Mouse (Mus musculus) neural tube, embryonic 14.5 days (tissue): Measurements from ENCODE around the gene Npas3. TPM values are rescaled to one million over a fixed set of nuclear protein-coding genes. Genes with fewer than 3 reads are reported as not detected.
A peak's percentile ranks its signal among the peaks of the same experiment; 100 is the strongest.

Source experiments
- ATAC-seq: fragments of 200-750 bp; cut with Nextera tagmentation; 2 replicates; pipeline ENCODE4 v1.8.0; 2017; ENCODE audit warnings: low read depth, mild to moderate bottlenecking, moderate TSS enrichment, moderate library complexity
- H3K27ac ChIP-seq: fragments of 300-500 bp; sonication (generic); 2 replicates; pipeline ENCODE4 v1.5.1; 2014; ENCODE audit warnings: low read depth, mild to moderate bottlenecking, control low read depth, low read length, moderate library complexity, mixed read lengths
- H3K27me3 ChIP-seq: fragments of 300-500 bp; sonication (generic); 2 replicates; pipeline ENCODE4 v1.6.1; 2014; ENCODE audit warnings: low read length; ENCODE audit not compliant: control insufficient read depth, insufficient read depth
- H3K36me3 ChIP-seq: fragments of 300-500 bp; sonication (generic); 2 replicates; pipeline ENCODE4 v1.6.1; 2014; ENCODE audit warnings: low read length, mixed read lengths; ENCODE audit not compliant: control insufficient read depth, insufficient read depth
- H3K4me1 ChIP-seq: fragments of 300-500 bp; sonication (generic); 2 replicates; pipeline ENCODE4 v1.6.1; 2014; ENCODE audit warnings: low read length; ENCODE audit not compliant: control insufficient read depth, insufficient read depth
- H3K4me2 ChIP-seq: fragments of 300-500 bp; sonication (generic); 2 replicates; pipeline ENCODE4 v1.6.1; 2014; ENCODE audit warnings: mild to moderate bottlenecking, low read depth, low read length, control low read depth
- H3K4me3 ChIP-seq: fragments of 300-500 bp; sonication (generic); 2 replicates; pipeline ENCODE4 v1.5.1; 2014; ENCODE audit warnings: low read depth, low read length, control low read depth, mixed read lengths
- H3K9ac ChIP-seq: fragments of 300-500 bp; sonication (generic); replicated peaks from 2 replicates; pipeline ENCODE4 v1.6.1; 2014; ENCODE audit warnings: low read depth, mild to moderate bottlenecking, control low read depth, low read length, mixed read lengths
- H3K9me3 ChIP-seq: fragments of 300-500 bp; sonication (generic); 2 replicates; pipeline ENCODE4 v1.6.1; 2016; ENCODE audit warnings: low read length; ENCODE audit not compliant: control insufficient read depth
- WGBS: fragments of 180-500 bp; shearing (Covaris S2); extraction: QIAGEN DNeasy Blood & Tissue Kit; methylation state at CpG from one replicate; pipeline ENCODE4 v1.1.7; 2014; 5-methylcytosine and 5-hydroxymethylcytosine counted together
- polyA plus RNA-seq: library from polyadenylated mRNA; unstranded; fragments of >200 nt; fragmentation: Nextera tagmentation; extraction: Ambion mirVana; gene quantifications from 2 replicates; pipeline ENCODE4 v1.2.1, GENCODE M21; 2014

Gene Npas3
- polyA plus RNA-seq, 1 experiment from 2014 or later: 29.1 TPM

DNA sequence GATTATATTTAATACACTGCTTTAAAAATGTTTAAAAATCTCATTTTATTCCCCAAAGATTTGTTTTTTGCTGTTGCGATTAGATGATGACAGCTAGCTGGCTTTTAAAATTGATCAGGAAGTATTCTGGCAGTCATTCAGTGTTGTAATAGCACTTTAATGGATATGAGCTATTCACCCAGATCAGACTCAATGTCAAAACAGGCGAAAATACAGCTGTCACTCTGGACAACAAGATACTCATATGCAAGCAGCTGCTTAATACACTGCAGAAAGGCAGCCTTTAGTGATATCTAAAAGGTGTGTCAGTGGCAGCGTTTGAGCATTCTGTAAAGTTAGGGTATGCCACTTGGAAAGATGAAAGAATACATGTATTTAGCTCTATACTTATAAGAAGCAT is 83.3 kb downstream of the Npas3 start:
- H3K27me3 ChIP-seq: no peaks in the 10 kb centered on the region
- H3K36me3 ChIP-seq: no peaks in the 10 kb centered on the region
- 49% methylated on average over 3 of the region's 3 CpGs for WGBS
- ATAC-seq: no peak
- H3K9me3 ChIP-seq: no peaks in the 10 kb centered on the region
- H3K4me3 ChIP-seq: no peak overlapping the region
- 0 out of 2 replicates have a peak, but pooled peaks cover 3% of the 10 kb centered on the region for H3K4me1 ChIP-seq
- no peak overlapping the region for H3K4me2 ChIP-seq
- no peak overlapping the region for H3K9ac ChIP-seq
- no peak overlapping the region for H3K27ac ChIP-seq

- Histone ChIP-seq H3K9ac (no peak overlapping the region), H3K9me3 (no peaks in the 10 kb centered on the region), H3K27ac (no peak overlapping the region), H3K27me3 (no peaks in the 10 kb centered on the region), H3K36me3 (no peaks in the 10 kb centered on the region), H3K4me2 (no peak overlapping the region), H3K4me1 (peaks cover 9% of the 10 kb centered on the region), H3K4me3 (no peak overlapping the region)
- no peak for ATAC-seq
- WGBS: 81% methylated on average over 2 of the region's 2 CpGs
These were observed 84.8 kb downstream of the Npas3 start for GRCm38 (mm10) chr12:53333251-53333650.

DNA sequence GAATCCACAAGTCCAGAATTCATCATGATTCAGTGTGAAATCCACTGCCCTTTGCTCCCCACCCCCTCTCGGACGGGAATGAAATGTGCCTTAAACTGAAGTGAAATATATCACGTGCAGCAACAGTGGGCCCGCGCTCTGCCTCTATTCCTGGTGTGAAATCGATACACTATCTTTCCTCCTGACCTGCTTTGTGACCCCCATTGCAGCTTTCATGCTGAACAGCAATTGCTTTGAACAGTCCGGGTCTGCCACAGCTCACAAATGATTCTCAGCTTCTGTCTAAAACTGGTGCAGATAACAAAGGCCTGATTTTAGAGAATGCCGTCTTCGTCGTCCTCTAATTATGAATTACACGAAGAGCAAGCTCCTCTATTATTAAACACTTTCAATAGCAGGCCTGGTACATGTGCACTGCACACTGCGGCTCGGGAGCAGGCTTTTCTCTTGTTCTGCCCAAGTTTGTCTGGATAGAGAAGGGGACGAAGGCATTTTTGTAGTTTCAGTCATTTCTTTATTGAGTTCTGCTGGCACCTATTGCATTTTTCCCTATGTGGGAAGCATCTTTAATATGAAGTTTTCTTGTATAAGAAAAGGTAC is 90.0 kb downstream of the Npas3 start:
- H3K4me2 ChIP-seq: peak overlapping the region; percentile 1; the same call in 1 of the 2 replicates
- 11% methylated on average over 14 of the region's 14 CpGs for WGBS
- H3K27me3 ChIP-seq: no peaks in the 10 kb centered on the region
- H3K4me1 ChIP-seq: peaks cover 10% of the 10 kb centered on the region
- peak overlapping the region; percentile 30; the same call in 1 of the 2 replicates for H3K27ac ChIP-seq
- ATAC-seq: no peak; the same call in 1 of the 2 replicates
- H3K4me3 ChIP-seq: no peak overlapping the region
- H3K9ac ChIP-seq: 0 out of 2 replicates have a peak overlapping the region, but pooled peaks have one; percentile 21
- H3K36me3 ChIP-seq: no peaks in the 10 kb centered on the region
- no peaks in the 10 kb centered on the region for H3K9me3 ChIP-seq

DNA sequence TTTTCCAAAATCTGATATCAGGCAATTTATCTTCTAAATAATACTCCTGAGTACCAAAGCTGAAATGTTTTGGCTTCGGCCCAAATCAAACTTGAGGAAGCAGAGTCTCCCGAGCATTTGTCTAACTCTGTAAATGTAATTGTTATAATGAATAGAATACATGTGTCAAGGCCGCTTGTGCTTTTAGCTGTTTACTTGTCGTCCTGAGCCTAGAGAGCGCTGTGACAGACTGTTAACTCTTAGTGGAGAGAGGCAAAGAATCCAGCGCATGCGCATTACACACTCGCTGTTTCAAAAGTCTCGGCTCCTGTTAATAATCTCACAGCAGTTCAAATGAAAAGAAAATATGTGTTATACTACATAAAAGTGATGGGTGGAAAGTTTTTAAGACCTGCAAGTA is 94.3 kb downstream of the Npas3 start:
- H3K27me3 ChIP-seq: no peaks in the 10 kb centered on the region
- H3K36me3 ChIP-seq: no peaks in the 10 kb centered on the region
- no peak overlapping the region for H3K4me3 ChIP-seq
- H3K4me1 ChIP-seq: peaks cover 9% of the 10 kb centered on the region
- ATAC-seq: no peak
- no peak overlapping the region for H3K27ac ChIP-seq
- WGBS: 57% methylated on average over 9 of the region's 9 CpGs
- no peak overlapping the region for H3K9ac ChIP-seq
- H3K9me3 ChIP-seq: no peaks in the 10 kb centered on the region
- H3K4me2 ChIP-seq: no peak overlapping the region

GRCm38 (mm10) chr12:53351860-53352259 is 103.4 kb downstream of the Npas3 start:
- WGBS: 57% methylated on average over 7 of the region's 7 CpGs
- ATAC-seq: no peak

DNA sequence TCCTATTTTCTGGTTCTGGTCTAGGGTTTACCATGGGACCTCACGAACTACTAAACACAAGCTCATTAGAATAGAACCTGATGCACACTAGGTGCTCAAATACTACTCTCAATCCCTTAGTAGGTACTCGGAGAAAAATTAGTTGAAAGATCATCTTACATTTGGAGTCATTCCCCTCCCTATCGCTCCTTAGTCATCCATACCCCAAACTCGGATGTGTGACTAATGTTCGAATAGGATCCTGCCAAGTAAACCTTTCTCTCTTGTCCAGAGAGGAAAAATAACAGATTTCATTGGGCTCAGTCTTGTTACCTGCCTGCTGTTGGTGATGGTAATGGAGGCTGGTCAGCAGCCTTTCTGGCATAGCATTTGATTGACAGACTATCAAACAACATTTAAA is 117.3 kb downstream of the Npas3 start:
- Histone ChIP-seq H3K4me3 (no peak overlapping the region), H3K27me3 (no peaks in the 10 kb centered on the region), H3K9me3 (no peaks in the 10 kb centered on the region), H3K36me3 (no peaks in the 10 kb centered on the region), H3K9ac (no peak overlapping the region), H3K27ac (no peak overlapping the region), H3K4me1 (no peaks in the 10 kb centered on the region), H3K4me2 (no peak overlapping the region)
- ATAC-seq: no peak
- WGBS: 91% methylated on average over 5 of the region's 5 CpGs

More at GRCm38 (mm10) chr12:53351860-53352259, 103.4 kb downstream of the Npas3 start:
- Histone ChIP-seq H3K9me3 (no peaks in the 10 kb centered on the region), H3K9ac (no peak overlapping the region), H3K4me2 (no peak overlapping the region), H3K27ac (no peak overlapping the region), H3K36me3 (no peaks in the 10 kb centered on the region), H3K4me3 (no peak overlapping the region), H3K4me1 (no peaks in the 10 kb centered on the region), H3K27me3 (no peaks in the 10 kb centered on the region)

DNA sequence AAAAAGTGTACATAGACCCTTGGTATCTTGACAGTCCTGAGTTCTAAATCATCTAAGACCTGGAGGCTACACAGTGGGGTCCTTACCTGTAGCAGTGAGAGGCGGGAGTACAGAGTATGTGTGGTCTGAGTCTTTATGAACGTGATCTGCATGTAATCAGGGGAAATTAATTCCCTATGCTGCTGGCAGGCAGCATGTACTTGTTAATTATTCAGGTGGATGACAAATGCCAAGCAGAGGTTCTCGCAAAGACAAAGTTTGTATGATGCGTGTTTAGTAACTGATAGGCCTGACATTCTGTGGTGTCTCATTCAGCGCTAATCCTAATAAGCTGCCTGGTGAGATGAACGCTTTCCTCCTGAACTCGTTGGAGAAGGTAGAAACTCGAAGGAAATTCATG is 136.4 kb downstream of the Npas3 start:
- ATAC-seq: no peak
- Histone ChIP-seq H3K4me2 (no peak overlapping the region), H3K4me1 (no peaks in the 10 kb centered on the region), H3K9ac (no peak overlapping the region), H3K27me3 (no peaks in the 10 kb centered on the region), H3K36me3 (no peaks in the 10 kb centered on the region), H3K9me3 (no peaks in the 10 kb centered on the region), H3K4me3 (no peak overlapping the region), H3K27ac (no peak overlapping the region)
- 61% methylated on average over 8 of the region's 8 CpGs for WGBS

- WGBS: 31% methylated on average over 4 of the region's 4 CpGs
- Histone ChIP-seq H3K9ac (no peak overlapping the region), H3K27me3 (no peaks in the 10 kb centered on the region), H3K4me1 (peaks cover 16% of the 10 kb centered on the region), H3K27ac (no peak overlapping the region), H3K4me3 (no peak overlapping the region), H3K36me3 (no peaks in the 10 kb centered on the region), H3K4me2 (no peak overlapping the region), H3K9me3 (no peaks in the 10 kb centered on the region)
- ATAC-seq: no peak
These were observed 157.4 kb downstream of the Npas3 start for GRCm38 (mm10) chr12:53405856-53406255.

DNA sequence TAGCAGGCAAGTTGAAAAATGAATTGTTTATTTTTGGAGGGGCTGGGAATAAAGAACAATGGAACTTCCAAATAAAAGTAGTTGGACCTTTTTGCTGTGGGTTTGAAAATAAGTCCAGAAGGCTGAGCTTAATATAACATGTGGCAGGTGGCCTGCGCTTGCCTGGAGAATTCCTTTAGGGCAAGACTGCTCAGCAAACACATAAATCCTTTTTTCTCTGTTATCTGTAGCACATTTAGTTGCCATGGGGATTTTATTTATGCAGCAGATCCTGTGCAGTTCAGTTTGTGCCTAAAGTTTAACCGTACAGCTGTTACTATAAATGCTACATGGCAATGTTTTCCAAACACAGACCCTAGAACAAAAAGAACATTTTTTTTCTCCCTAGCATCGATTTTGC is 159.3 kb downstream of the Npas3 start:
- H3K9me3 ChIP-seq: no peaks in the 10 kb centered on the region
- peaks cover 16% of the 10 kb centered on the region for H3K4me1 ChIP-seq
- no peak overlapping the region for H3K27ac ChIP-seq
- no peak overlapping the region for H3K4me3 ChIP-seq
- WGBS: 10% methylated on average over 3 of the region's 3 CpGs
- no peak for ATAC-seq
- no peak overlapping the region for H3K4me2 ChIP-seq
- H3K36me3 ChIP-seq: no peaks in the 10 kb centered on the region
- H3K9ac ChIP-seq: no peak overlapping the region
- H3K27me3 ChIP-seq: no peaks in the 10 kb centered on the region
